Mouse (Mus musculus): ENCODE data around the gene Taf12.

Gene Taf12

GRCm38 (mm10) chr4:132311209-132311608 is 37.0 kb downstream of the Taf12 start:
- no peak for DNase-seq (ENCODE audit: low spot score in 2 of 2)

- DNase-seq (ENCODE audit: low spot score in 2 of 2) = no peak
Measured at GRCm38 (mm10) chr4:132311801-132312200, 37.6 kb downstream of the Taf12 start.

- no peak for DNase-seq (ENCODE audit: low spot score in 2 of 2)
Measured at GRCm38 (mm10) chr4:132312627-132313026, 38.5 kb downstream of the Taf12 start.

- no peak for DNase-seq (ENCODE audit: low spot score in 2 of 2)
Measured at GRCm38 (mm10) chr4:132315711-132316110, 41.5 kb downstream of the Taf12 start.

- no peak for DNase-seq (ENCODE audit: low spot score in 2 of 2)
Measured at GRCm38 (mm10) chr4:132326481-132326880, 52.3 kb downstream of the Taf12 start.

- no peak for DNase-seq (ENCODE audit: low spot score in 2 of 2)
Measured at GRCm38 (mm10) chr4:132328391-132328982, 54.3 kb downstream of the Taf12 start.

GRCm38 (mm10) chr4:132329115-132329834 is 55.1 kb downstream of the Taf12 start, which contains the start of gene Trnau1ap:
TSS of gene Trnau1ap (minus strand) at chr4:132329538.
- DNase-seq (ENCODE audit: low spot score in 2 of 2) = peak; percentile 88 to 90

GRCm38 (mm10) chr4:132329835-132330354 is 55.7 kb downstream of the Taf12 start:
- no peak for DNase-seq (ENCODE audit: low spot score in 2 of 2)

GRCm38 (mm10) chr4:132331960-132332359 is 57.8 kb downstream of the Taf12 start:
- no peak for DNase-seq (ENCODE audit: low spot score in 2 of 2)

- DNase-seq (ENCODE audit: low spot score in 2 of 2) = no peak
Measured at GRCm38 (mm10) chr4:132332880-132333279, 58.7 kb downstream of the Taf12 start.

GRCm38 (mm10) chr4:132338943-132339342 is 64.8 kb downstream of the Taf12 start:
- peak; percentile 71 to 74 for DNase-seq (ENCODE audit: low spot score in 2 of 2)

- DNase-seq (ENCODE audit: low spot score in 2 of 2) = no peak
Measured at GRCm38 (mm10) chr4:132341451-132341850, 67.3 kb downstream of the Taf12 start.

GRCm38 (mm10) chr4:132344403-132345134 is 70.4 kb downstream of the Taf12 start:
- no peak for DNase-seq (ENCODE audit: low spot score in 2 of 2)

Measured in right cerebral cortex, postnatal 10 days (tissue).